Mouse (Mus musculus) frontal cortex, postnatal 10 days (tissue): ENCODE data around the gene Timm10.
A peak's percentile ranks its signal among the peaks of the same experiment; 100 is the strongest.

Experiments used
- DNase-seq, 2 experiments: peaks; one replicate each; pipeline ENCODE4 v3.0.0; 2022; ENCODE audit warnings: low spot score in 2 of 2, mixed read lengths in 1 of 2

Timm10 gene

DNA sequence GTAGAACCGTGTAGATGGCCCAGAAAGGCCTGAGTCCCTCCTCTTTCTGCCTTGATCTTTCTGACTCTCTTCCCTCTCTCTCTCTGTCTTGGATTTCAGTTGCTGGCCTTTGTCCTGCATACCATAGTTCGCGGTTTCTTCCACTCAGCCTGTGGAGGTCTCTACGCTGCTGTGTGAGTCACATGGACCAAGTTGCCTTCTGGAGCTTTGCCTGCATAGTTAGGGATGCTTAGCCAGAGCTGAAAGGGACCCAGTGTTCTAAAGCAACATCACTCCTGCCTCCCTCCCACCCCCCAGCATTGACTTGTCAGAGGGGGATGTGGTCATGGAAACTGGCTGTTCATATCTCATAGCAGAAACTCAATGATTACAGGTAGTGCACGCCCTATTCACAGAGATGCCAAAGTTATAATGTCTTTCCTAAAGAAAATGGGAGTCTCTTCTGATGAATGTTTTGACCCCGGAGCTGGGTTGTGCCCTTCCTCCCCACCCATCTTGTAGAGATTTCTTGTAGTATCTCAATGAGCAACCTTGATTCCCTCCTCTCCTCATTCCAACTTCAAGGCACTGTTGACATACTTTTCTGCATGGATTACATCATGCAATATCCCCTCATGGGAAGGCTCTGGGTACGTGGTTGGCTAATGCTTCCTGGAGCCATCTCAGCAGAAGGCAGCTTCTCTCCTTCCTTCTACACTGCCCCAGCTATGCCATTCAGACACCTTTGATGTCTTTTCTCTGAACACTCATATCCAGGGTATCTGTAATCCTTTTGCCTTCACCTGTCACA is 33.4 kb downstream of the Timm10 start:
- DNase-seq = no peak

DNA sequence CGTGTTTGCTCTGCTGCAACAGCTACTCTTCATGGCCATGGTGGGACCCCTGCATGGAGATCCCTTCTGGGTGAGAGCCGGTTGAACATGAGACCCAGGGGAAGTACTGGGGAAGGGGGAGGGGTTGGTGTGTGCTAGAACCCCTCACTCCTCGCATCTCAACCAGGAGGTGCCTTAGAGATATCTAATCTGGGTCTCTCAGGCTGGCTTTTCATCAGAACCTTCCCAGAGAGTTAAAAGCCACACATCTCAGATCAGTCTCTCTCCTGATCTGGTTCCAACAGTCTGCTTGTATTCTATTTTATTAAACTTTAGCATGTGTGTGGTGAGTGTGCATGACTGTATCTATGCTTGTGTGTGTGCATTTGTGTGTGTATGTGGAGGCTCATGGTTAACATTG is 34.6 kb downstream of the Timm10 start:
- no peak for DNase-seq

DNA sequence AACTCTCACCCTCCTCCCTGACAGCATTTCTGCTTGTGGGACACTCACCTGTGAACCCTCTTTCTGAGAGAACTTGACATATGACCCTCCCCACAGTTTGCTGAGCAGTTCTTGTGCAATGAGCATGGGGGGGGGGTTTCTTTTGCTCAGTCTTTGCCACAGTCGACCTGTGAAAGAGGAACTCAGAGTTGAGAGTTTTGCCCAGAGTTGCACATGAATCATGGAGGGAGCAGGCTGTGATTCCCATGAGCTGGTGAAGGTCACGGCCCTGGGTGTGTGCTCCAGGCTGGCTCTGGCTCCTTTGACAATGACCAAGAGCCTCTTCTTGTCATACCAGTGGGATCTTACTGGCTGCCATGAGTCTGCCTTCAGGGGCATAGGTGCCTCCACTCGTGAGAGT is 35.4 kb downstream of the Timm10 start:
- DNase-seq = no peak

DNA sequence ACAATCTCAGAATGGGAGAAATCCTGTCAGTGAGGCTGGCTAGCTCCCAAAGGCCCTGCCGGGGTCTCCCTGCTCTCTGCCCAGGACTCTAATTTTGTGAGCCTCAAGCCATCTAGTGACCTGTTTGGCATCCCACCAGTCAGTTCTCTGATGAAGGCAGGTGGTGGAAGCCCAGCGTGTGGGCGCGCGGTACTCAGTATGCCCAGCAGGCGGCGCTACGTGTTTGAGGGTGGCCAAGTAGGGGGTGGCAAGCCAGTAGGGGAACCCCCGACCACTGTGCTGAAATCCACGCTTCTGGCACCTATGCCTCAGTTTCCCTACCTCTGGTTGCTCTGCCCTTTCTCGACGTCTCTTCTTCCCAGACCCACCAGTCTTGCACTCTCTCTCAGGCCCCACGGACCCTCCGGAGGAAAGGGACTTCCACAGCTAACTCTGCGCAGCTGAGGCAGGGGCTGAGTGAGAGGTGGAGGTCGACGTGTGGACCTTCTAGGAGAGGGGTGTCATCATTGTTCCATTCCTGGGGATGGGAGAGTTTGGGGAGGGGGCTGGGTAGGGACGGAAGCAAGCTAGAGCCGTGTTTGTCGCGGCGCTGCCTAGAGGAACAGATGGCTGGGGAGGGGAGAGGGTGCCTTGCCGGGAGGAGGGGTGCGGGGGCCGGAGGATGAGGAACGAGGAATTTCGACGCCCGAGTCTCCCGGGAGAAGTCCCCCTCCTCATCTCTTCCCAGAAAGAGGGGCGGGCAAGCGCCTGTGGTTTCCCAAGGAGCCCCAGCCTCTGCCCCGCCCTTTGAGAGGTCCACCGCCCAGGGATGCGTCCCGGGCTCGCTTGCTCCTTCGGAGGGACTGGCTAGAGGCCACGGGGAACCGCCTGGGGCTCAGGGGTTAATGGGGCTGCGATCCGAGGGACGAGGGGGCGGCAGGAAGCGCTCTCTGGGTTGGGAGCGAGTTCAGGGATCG is 39.1 kb downstream of the Timm10 start:
- DNase-seq = peak in 1 of 2 experiments; percentile 62

DNA sequence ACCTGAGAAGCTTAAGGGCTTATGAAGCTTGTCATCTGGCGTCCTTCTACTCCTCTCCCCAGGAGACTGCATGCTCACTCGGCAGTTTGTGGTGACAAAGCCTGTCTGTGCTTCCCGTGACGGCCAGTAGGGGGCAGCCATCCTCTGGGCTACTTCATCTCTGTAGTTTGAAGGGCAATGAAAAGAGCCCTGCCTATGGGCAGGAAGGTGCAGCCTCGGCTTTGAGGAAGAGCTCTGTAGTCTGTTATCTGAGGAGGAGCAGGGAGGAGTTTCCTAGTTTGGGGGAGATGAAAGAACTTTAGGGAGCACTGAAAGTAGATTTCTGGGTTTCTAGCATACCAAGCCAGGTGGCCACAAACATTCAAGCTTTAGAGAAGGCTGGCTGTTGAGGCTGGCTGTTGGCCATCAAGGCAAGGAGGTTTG is 41.7 kb downstream of the Timm10 start:
- DNase-seq = peak in 1 of 2 experiments; percentile 73

DNA sequence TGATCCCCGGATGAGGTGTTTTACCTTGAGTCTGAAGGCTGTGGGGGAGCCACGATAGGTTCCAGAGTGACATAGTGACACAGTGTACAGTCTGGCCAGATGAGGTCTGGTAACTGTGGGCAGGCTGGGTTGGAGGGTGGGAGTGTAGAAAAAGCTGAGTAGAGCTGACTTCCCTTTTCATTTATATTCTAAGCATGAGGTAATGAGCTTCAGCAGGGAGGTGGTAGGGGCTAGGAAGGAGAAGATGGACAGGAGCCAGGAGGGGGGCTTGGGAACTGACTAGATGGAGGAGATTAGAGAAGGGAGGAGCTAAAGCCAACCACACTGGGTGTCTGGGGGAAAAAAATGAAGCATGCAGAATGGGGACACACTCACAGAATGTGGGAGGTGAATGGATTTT is 42.2 kb downstream of the Timm10 start:
- no peak for DNase-seq

DNA sequence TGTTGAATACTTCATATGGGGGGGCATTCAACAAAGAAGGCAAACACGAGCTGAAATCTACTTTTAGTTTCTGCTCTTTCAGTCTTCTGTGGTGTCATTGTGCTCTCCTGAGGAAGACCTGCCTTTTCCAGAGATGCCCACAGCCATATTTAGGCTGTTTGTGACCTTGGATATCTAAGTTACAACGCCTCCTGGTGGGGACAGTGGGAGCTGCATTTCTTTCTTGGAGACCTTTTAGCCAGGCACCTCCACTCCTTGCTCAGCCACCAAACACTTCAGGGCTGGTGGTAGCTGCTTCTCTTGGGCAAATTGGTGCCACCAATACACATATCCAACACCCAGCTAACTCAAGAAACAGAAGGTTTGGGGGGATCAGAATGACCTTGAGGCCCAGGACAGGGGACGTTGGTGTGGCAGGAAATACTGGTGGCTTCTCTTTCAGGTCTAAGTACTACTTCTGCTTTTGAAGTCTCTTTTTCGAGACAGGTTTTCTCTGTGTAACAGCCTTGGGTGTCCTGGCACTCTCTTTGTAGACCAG is 43.9 kb downstream of the Timm10 start:
- no peak for DNase-seq

DNA sequence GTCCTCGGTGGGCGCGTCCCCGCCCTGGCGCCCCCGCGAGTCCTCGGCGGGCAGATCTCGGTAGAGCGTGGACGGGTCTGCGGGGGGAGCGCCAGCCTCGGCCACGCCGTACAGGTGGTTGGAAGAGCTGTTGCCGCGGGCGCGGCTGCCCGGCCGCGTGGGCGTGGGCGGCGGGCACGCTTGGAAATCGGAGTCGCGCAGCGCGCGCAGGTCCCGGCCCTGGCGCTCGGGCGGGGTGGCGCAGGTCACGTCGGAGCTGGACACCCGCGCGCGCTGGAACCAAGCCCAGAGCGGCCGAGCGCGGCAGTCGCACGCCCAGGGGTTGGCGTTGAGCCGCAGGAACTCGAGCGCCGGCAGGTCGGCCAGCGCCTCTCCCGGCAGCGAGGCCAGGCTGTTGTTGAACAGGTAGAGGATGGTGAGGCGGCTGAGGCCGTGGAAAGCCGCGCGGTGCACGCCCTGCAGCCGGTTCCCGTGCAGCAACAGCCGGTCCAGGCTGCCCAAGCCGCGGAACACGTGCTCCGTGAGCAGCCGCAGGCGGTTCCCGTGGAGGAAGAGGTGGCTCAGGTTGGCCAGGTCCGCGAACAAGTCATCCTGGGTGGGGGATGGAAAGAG is 45.4 kb downstream of the Timm10 start:
- DNase-seq = no peak

DNA sequence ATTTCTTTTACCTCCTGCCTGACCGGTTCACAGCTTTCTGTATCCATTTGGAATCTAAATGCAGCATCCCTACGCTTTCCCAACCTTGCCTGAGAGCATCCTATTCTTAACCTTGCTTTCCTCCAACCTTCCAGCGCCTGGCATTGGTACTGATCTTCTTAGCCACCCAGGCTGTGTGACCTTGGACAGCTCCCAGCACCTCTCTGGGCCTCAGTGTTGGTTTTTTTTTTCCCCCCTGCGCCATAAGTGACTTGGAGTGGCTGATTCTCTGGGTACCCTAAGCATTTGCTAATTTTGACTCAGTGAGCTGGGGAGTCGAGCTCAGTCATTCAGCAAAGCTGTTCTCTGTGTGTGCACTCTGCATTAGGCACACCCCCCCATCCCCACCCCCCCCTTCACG is 49.0 kb downstream of the Timm10 start:
- no peak for DNase-seq
